Mouse (Mus musculus): Measurements from ENCODE around the gene Cerkl.

DNA sequence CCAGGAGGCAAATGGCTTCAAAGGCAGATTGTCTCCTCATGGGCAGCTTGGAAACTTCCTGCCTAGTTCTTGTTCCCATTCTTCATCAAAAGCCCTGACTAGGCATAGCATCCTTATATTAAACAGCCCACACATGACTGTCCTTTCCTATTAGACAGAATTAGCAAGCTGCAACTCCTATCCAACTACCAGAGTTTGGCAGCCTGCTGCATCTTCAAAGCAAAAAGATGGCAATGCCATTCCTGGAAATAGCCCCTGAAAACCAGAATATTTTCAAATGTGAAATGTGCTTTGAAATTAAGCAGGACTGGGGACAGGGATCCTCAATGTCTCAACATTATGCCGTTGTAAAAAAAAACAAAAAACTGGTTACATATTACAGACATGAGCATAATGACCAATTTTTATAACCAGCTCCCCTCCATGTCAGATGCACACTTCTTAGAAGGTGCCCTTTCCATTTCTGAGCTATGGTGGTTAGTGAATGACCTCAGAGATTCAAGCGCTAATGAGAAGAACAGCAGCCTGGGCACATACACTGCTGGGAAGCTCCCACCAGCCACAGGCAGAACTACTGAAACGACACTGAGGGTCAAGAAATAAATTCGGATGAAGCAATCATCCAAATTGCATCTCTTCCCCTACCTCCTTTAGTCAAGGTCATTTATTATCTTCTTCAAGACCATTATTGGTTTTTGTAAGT is 104.3 kb downstream of the Cerkl start:
- TF ChIP-seq POLR2A (IDR thresholded peaks at IDR 0.05; ENCODE audit: borderline replicate concordance, insufficient read depth, low read length) (no peak), CTCF (IDR thresholded peaks at IDR 0.05; ENCODE audit: borderline replicate concordance, insufficient read depth, low read depth, low read length) (no peak)

Data from cerebellum, adult 2 months (tissue).